Mouse (Mus musculus): ENCODE measurements around the gene Psg16.

DNA sequence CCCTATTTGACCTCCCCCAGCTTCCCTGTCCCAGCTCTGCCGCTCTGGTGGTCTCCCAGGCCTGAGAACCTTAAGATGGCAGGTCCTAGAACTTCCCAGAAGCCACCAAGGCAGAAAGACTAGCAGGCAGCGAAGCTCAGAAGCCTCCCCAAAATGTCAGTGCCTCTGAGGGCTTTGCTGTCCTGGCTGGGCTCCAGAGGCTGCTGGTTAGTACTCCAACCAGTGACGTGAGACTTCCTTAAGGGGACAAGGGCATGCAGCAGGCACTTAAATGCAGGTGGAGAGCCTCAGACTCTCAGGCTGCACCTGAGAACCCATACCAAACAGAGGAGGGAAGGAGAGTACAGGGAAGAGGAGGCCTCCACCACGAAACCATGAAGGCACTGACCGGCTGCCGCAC is 49.7 kb upstream of the Psg16 start:
- TF ChIP-seq CTCF (IDR thresholded peaks at IDR 0.05 in 2 of 3, conservative IDR thresholded peaks at IDR 0.05 in 1 of 3; ENCODE audit: control insufficient read depth in 1 of 3, insufficient read depth in 1 of 3, low read depth in 2 of 3, low read length in 3 of 3, poor library complexity in 1 of 3, severe bottlenecking in 1 of 3) (no peak), POLR2A (IDR thresholded peaks at IDR 0.05; ENCODE audit: control insufficient read depth in 1 of 2, insufficient read depth in 1 of 2, low read depth in 1 of 2, low read length in 2 of 2, poor library complexity in 1 of 2) (no peak), HCFC1 (IDR thresholded peaks at IDR 0.05; ENCODE audit: low read depth, low read length) (no peak), ZC3H11A (IDR thresholded peaks at IDR 0.05; ENCODE audit: low read depth, low read length) (no peak), SMC3 (IDR thresholded peaks at IDR 0.05; ENCODE audit: low read depth, low read length) (no peak), EP300 (IDR thresholded peaks at IDR 0.05; ENCODE audit: low read depth in 1 of 2, low read length in 2 of 2) (no peak)
